Mouse (Mus musculus) testis, adult 2 months (tissue): Measurements from ENCODE around the gene Sart1.

Experiments used
- CTCF ChIP-seq: fragments of 200-500 bp; IDR thresholded peaks from 2 replicates; pipeline ENCODE4 v1.5.1; 2012; ENCODE audit warnings: low read depth, mild to moderate bottlenecking, inconsistent platforms, low read length, moderate library complexity; ENCODE audit not compliant: control insufficient read depth, insufficient read depth, insufficient replicate concordance
- POLR2A ChIP-seq: fragments of 200-500 bp; IDR thresholded peaks from 2 replicates; pipeline ENCODE4 v1.6.1; 2012; ENCODE audit warnings: low read depth, mild to moderate bottlenecking, inconsistent platforms, low read length, moderate library complexity; ENCODE audit not compliant: control insufficient read depth

- TF ChIP-seq CTCF (no peak), POLR2A (no peak)
Observed at GRCm38 (mm10) chr19:5418750-5419466, 30.4 kb upstream of the Sart1 start.
